Mouse (Mus musculus) monocyte, adult 5-6 weeks (primary cell): ENCODE measurements around the gene Txk. TPM values are rescaled to one million over a fixed set of nuclear protein-coding genes. Genes with fewer than 3 reads are reported as not detected.

Experiments used
- ATAC-seq: fragments of 153-309, 156-312 bp; replicated peaks from 2 replicates; pipeline ENCODE4 v1.8.0; 2017; ENCODE audit warnings: mild to moderate bottlenecking; ENCODE audit not compliant: low TSS enrichment, insufficient number of reproducible peaks, severe bottlenecking, poor library complexity, low FRiP score
- total RNA-seq: library from RNA; stranded (forward); fragments of 200-1000, 200-491, 200-594 nt; gene quantifications from 3 replicates; pipeline ENCODE4 v1.2.3, GENCODE M21; 2017

Txk gene
- total RNA-seq, 1 experiment from 2014 or later = 58.1 TPM

DNA sequence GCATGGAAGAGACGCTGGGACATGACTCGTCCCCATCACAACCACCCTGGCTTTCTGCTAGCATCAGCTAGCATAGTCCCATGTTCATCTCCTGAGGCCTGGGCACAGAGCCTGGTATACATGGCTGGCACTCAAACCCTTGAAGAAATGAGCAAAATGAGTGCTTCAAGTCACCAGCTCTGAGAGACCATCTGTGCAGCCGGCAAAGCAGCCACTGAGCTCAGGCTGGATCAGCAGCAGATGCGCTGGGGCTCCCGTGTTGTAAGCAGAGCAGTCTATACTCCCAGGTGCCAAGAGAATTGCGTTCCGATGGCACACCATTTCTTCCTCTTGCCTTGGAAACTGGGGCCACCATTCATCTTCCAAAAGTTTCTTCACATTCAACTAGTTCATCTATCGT is 3.4 kb upstream of the Txk start:
- no peak for ATAC-seq

DNA sequence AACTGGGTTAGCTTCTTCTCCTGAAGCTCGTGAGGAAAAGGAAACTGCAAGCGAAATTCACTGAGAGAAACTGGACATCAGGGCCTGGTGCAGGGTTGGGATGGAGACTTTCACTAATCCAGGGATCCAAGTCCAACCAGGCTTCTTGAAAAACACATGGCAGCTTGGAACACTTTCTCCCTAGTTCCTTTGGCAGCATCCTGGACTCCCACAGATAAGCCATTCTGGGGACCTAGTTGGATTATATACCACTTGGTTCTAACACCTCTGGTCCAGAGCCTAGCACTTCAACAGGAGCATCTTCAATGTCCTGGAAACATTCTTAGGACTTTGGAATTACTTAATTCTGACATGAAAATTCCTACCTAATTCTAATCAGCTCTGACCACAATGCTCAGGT is 2.5 kb upstream of the Txk start:
- ATAC-seq = no peak

DNA sequence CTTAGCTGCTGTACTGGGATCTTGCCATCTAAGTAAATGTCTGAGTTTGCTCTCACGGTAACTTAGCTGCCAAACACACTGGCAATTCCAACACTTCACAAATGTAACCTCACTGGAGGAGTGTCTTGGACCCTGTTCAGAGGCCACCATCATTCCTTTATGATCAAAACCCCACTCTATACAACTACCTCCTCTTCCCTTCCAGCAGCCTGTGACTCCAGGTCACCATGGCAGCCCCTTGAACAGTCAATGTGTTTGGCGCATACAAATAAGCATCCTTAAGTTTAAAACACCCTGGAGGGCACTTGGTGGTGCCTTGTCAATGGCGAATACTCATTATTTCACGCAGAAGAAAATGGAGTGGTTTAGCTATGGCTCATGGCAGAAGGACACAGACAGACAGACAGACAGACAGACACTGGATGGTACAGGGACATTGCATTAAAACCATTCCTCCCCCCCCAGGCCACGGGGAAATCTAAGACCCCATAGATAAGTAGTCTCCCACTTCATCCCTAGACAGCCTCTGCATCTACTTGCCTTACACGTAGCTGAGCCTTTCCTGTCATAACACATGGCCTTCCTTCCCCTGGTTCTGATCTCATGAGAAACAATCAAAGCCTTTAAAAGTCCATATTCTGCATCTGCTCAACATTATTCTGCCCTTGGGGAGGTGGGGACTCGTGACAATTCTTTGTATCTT is 1.4 kb downstream of the Txk start:
- ATAC-seq = no peak

DNA sequence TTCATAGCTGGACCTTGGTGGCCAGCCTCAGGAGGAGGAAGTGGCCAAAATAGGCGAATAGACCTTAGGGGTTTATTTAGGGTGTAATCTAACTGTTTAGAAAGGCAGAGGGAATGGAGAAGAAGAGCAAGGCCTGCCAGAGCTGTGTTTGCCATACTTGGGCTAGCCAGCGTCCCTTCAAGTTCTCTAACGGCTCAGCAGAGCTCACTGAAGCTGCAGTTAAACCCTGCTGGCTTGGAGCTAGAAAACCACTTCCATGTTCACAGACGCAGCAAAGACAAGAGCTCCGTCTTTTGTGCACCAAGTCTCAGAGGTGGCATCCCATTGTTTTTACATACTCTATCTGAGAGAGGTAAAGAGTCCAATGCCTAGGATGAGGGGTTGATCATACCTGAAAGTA is 2.4 kb downstream of the Txk start:
- ATAC-seq = no peak

DNA sequence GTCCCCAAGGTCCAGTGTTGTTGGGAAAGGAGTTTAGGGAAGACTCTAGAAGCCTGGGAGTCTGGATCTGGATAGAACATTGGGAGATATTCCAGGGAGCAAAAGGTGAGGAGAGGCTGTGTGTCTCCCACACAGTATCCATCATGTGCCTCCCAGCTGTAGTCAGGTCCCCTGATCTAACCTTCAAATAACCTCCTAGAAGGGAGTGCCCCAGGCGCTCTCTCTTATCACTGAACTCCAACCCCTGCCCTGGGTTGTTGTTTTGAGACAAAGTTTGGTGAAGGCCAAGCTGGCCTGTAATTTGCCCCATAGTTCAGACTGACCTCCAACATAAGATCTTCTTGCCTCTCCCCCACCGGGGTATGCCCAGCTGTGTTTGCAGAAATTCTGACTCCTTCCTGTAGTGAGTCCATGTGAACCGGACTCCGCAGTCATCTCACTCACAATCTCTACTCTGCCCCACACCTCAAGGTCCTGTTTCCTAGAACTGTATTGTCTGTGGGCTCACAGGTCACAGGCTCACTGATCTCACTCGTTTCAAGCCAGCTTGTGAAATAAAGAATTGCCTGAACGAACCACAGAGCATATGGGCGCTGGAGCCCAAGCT is 3.8 kb downstream of the Txk start:
- peak; percentile 36; the same call in 1 of the 2 replicates for ATAC-seq

DNA sequence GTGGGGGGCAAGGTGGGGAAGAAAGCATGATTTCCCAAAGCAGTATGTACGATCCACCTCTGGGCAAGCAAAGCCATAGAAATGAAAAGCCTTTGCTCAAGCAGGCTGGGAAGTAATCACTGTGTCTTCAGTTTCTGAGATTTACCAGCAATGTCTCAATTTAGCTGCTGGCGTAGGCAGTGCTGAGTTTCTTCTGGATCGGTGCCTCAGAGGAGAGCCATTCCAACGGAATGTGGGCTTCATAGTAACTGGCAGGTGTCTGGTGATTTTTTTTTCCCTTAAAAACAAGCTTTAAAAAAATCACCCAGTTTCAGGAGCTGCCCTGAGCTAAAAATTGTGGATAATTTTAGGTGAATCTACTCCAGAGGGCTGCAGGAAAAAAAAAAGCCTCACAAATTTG is 5.2 kb downstream of the Txk start:
- ATAC-seq = no peak

DNA sequence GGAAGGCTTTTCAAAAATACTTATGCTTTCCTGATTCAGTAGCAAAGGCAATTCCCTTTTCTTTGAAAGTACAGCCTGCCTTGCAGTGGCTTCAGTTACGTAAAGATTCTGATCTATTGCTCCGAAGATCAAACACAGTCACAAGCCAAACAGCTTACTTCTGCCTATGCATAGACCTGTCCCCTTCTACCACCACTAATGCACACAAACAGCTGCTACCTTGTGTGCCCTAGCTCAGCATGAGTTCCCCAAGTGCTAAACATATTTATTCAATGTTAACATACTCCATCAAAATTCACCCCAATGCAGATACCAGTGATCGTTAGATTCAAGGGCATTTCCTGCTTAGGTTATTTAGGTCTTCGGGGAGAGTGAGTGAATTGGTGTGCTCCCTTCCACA is 6.1 kb downstream of the Txk start:
- no peak for ATAC-seq

DNA sequence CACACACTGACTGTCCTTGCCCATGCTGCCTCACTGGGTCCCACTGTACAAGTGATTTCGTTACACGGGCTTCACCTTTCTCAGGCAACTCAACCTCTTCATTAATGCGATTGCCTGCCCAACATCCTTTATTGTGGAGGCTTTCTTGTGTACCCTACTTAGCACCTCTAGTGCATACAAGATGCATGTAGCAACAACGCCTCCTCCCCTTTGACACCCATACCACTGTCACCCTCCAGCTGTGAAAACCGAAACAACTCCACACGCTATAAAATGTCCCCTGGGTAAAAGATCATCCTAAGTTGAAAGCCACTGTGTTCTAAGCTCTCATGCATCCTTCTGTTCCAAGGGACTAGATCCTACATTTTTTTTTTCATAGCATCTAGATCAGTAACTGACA is 9.5 kb downstream of the Txk start:
- ATAC-seq = peak; percentile 52; the same call in 1 of the 2 replicates

DNA sequence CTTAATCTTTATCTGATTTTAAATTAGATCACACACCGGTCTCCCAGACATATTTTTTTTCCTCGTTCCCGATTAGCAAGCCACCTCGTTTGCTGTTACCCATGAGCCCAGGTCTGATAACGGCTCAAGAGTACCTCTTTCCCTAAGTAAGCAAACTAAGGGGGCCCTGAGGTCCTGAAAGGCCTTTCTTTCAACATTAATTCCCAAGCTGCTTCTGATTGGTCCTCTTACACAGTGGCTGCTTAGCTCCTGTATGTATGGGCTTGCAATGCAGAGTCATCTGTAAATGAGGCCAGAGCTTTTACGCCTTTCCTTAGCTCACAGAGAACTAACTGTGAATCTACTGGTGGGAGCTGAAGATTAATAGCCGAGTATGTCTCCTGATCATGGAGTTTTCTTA is 15.7 kb downstream of the Txk start:
- ATAC-seq = no peak

DNA sequence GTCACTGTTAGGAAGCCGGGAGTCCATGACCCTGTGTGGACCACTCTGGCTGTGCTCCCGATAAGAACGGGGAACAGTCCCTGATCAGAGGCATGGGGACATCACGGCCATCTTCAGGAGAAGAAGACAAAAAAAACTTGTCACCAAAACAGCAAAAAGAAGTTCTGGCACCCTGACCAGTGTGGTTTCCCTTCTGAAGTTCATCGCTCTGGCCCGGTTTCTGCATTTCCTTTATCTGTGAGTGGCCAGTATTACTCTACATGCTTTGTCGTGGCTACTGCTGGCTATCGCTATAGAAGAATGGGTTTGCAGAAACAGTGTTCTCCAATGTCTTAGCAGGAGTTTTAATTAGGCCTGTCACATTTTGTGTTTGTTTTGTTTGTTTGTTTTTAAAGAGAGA is 16.1 kb downstream of the Txk start:
- peak; percentile 54; the same call in 1 of the 2 replicates for ATAC-seq

DNA sequence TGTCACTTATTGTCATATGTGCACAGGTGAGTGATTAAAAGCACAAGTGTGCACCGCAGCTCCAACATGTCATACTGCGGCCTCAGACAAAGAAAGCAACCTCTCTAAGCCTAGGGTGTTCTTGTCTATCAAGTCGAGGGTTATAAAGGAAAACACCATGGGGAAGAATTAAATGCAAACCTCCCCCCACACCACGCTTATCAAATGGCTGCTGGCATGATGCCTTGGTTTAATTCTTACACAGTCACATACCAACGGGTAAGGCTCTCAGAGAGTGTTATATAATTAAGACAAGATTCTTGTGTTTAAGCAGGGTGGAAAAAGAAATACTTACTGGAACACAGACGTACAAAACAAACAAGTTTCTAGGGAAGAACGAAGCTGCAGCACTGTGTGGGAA is 16.8 kb downstream of the Txk start:
- ATAC-seq = no peak

DNA sequence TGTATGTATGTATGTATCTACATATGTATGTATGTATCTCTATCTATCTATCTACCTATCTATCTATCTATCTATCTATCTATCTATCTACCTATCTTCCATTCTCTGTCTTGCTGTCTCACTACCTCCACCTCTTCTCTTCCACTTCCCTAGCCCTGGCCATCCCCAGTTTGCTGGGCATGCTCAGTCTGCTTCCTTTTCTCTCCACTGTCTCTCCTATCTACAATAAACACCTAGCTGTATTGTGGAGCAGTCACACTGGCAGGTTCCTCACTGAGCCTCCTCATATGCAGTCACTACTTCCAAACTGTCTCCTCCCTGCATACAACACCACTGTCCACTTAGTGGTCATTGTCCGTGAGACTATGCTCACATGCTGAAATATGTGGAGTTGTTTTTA is 19.7 kb downstream of the Txk start:
- ATAC-seq = no peak

DNA sequence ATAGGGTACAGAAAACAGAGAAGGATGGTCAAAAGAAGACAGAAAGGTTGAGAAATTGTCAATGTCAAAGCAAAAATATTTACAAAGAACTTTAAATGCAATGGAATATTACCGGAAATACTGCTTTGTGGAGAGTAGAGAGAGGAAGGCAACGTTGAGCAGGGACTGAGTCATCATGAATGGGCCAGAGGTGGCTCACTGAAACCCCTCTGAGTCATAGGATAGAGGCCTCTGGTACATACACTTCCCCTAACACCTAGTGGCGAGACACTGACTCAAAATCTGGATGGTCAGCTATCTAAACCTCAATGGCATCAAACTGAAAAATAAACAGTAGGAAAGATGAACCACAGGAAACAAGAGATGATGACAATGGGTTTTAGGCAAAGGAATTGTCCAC is 27.2 kb downstream of the Txk start:
- no peak for ATAC-seq

DNA sequence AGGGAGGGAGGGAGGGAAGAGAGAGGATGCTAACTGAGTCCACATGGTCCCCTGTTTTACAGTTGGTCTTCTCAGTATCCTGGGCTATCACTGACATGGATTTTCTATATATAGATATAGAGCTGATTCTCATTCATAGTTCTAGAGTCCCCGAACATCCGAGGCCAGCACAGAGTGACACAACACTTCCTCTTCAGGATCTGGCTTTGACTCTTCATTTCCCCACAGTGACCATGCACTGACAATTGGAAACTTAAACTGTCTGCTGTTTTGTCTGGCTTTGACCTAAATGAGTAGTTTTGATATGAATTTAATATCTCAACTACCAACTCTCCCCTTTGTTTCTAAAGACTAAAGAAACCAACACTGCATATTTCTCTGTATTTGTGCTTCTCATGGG is 29.1 kb downstream of the Txk start:
- ATAC-seq = no peak

DNA sequence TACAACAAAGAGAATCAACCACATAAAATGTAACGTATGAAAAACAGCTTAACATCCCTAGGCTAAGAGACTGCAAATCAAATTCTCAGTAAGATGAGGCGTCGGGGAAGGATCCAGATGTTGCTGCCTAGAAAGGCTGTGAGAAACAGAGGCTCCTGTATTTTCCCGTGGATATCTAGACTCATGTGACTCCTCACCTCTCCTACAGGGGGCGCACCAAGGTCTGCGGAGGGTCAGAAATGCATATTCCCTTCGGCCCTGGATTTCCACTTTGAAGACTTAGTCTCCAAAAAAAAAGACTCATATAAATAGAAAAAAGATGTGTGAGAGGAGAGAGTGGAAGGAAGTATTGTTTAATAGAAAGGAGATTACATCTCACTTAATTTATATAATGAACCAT is 32.0 kb downstream of the Txk start:
- ATAC-seq = no peak

DNA sequence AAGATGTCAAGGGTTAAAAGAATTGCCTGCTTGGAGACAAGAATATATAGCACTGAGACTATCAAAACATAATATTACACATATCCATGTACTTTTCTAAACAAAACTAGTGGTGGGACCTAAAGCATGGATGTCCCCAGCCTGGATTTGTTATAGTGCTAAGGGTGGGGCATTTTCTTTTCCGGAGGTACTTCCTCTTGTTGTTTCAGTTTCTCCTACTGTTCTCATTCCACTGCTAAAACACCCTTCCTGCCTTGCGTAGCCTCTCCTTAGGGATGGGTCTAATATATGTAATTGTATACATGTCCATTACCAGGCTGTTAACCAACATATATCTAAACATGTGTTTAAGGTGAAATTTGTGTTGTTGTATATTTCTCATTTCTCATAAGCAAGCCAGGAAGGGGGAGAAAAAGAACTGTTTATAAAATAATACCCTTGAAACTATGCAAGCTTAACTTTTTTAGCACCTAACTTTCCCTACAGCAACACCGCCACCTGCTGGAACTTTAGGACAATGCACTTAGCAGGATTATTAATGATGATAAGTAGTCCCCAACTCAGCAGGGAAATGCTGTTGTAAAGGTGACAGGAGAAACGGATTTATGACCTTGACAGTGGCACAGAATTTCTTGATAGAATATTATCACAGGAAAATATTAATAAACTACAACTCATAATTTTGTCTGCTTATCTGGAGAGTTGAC is 41.9 kb downstream of the Txk start:
- peak; percentile 65 for ATAC-seq

DNA sequence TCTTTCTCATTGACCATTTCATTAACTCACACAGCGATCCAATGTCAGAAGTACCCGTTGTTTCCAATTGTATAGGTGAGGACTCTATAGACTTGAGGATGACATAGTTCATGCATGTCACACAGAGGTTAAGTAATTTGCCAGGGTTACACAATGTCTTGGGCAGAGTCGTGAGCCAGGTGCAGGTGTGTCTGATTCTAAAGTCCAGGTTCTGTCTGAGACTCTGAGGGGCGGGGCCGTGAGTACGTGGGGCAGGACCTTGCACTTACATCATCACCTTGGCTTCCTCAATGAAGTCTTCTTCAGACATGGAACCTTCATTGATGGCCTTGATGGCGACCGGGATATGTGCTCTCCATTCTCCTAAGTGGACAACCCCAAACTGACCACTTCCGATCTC is 42.6 kb downstream of the Txk start:
- no peak for ATAC-seq

DNA sequence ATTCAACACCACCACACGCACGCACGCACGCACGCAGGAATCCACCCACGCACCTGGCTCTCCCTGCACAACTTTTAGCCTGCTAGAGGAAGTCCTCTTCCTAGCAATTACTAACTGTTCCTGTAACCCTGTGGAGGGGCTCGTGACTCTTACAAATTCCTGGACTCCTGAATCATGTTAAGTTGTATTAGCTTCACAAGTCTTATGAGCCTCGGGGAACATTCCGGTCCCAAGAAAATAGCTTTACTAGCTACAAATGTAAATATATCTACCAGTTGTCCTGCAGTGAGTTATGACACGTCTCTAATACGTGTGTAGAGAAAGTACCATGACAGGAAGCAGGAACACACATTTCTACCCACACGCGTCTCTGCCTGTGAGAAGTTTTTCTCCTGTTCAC is 43.1 kb downstream of the Txk start:
- ATAC-seq = no peak

DNA sequence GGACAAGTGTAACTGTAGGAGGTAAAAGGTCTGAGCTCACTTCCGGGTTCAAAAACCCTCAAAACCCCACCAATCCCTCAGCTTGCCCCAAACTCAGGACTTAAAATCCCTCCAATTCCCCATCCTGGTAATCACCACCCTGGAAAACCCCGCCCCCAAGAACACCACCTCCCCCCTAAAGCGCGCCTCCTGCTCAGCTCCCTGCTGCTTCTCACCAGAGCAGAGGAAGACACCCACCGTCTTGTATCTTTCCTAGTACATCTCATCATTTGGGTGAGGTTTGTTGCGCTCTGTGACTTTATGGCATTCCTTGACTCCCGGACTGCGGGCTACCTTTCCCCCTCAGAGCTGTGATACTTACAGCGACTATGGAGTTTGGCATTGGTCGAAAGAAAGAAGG is 45.9 kb downstream of the Txk start:
- ATAC-seq = no peak

DNA sequence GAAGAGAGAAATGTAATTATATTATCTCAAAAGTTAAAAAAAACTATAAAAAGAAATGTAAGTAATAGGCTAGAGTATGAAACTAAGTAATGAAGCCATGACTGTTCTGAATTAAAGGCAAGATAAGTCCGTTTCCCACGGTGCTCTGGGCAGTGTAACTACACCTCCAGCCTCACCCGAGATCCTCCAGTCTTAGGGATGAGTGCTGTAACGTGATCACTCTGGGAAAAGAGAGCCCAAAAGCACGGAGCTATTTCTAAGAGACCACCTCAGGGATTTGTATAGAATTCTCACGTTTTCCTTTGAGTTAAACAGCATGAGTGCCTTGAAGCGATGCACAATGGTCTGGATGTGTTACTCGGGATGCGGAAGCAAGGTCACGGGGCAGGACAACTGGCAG is 46.5 kb downstream of the Txk start:
- no peak for ATAC-seq
